Mouse (Mus musculus): ENCODE data around the gene Ttpal. TPM values are rescaled to one million over a fixed set of nuclear protein-coding genes. Genes with fewer than 3 reads are reported as not detected.

Ttpal gene
- polyA plus RNA-seq, 1 experiment from 2014 or later = 37.3 TPM

DNA sequence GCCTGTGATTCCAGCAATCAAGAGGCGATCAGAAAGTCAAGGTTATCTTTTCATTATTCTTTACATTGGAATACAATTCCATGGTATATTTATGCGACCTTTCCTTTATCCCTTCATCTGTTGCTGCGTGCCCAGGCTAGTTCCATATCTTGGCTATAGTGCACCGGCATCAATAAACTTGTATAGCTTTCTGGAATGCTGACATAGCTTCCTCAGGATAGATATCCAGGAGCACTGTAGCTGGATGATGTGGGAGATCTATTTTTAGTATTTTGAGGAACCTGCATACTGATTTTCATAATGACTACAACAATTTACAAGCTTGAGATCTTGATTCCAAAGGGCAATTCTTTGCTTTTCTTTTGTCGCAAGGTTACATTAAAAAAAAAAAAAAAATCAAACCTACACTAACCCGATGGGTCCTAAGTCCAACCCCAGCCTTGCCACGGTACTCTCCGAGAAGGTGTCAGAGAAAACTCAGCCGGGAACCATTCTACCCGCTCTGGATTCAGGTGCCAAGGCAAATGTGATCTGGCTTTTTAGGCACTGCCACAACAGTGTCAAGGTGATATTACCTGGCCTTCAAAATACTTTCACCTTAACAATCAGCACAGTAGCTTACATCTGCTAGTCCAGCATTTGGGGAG lies 8.4 kb upstream of the Ttpal start:
- H3K27me3 ChIP-seq (ENCODE audit: insufficient read depth, low read length) = no peaks in the 10 kb centered on the region
- H3K4me1 ChIP-seq (ENCODE audit: insufficient read depth) = peaks cover 7% of the 10 kb centered on the region; the same call in 1 of the 2 replicates
- DNase-seq (no peak), ATAC-seq (ENCODE audit: insufficient read depth) (no peak)
- H3K36me3 ChIP-seq (ENCODE audit: insufficient read depth) = no peaks in the 10 kb centered on the region
- TF ChIP-seq CTCF (IDR thresholded peaks at IDR 0.05; ENCODE audit: low read depth) = no peak
- H3K4me3 ChIP-seq (ENCODE audit: low read depth, low read length) = no peak overlapping the region
- H3K9ac ChIP-seq = no peak overlapping the region
- H3K27ac ChIP-seq (ENCODE audit: low read depth) = no peak overlapping the region
- H3K4me2 ChIP-seq = no peak overlapping the region
- H3K9me3 ChIP-seq (ENCODE audit: low read depth, low read length) = no peaks in the 10 kb centered on the region
- WGBS = 87% methylated on average over 10 of the region's 10 CpGs

DNA sequence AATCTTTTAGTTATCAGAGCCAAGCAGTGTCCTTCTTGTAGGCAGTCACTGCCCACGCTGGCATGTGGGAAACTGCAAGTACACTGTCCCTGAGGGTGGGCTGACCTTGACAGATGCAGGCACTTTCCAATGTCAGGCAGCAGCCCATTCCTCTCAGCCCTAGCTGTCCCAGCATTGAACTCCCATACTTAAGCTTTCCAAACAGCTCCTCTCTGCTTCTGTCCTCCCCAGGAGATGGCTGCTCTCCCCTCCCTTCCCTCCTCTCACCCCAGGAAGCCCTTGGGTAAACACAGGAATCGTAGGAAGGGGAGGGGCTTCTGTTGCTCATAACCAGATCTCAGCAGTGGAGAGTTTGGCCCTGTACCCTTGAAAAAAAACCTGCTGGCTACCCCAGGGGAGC lies 7.0 kb upstream of the Ttpal start:
- no peak for TF ChIP-seq CTCF (IDR thresholded peaks at IDR 0.05; ENCODE audit: low read depth)
- Histone ChIP-seq H3K27me3 (ENCODE audit: insufficient read depth, low read length) (no peaks in the 10 kb centered on the region), H3K9ac (no peak overlapping the region), H3K27ac (ENCODE audit: low read depth) (0 out of 2 replicates have a peak overlapping the region, but pooled peaks have one; percentile 25), H3K4me1 (ENCODE audit: insufficient read depth) (peaks cover 7% of the 10 kb centered on the region; the same call in 1 of the 2 replicates), H3K4me3 (ENCODE audit: low read depth, low read length) (no peak overlapping the region), H3K9me3 (ENCODE audit: low read depth, low read length) (no peaks in the 10 kb centered on the region), H3K36me3 (ENCODE audit: insufficient read depth) (no peaks in the 10 kb centered on the region), H3K4me2 (no peak overlapping the region)
- DNase-seq (peak; percentile 68), ATAC-seq (ENCODE audit: insufficient read depth) (peak; percentile 50; the same call in 1 of the 2 replicates)
- 4% methylated on average over 2 of the region's 2 CpGs for WGBS

DNA sequence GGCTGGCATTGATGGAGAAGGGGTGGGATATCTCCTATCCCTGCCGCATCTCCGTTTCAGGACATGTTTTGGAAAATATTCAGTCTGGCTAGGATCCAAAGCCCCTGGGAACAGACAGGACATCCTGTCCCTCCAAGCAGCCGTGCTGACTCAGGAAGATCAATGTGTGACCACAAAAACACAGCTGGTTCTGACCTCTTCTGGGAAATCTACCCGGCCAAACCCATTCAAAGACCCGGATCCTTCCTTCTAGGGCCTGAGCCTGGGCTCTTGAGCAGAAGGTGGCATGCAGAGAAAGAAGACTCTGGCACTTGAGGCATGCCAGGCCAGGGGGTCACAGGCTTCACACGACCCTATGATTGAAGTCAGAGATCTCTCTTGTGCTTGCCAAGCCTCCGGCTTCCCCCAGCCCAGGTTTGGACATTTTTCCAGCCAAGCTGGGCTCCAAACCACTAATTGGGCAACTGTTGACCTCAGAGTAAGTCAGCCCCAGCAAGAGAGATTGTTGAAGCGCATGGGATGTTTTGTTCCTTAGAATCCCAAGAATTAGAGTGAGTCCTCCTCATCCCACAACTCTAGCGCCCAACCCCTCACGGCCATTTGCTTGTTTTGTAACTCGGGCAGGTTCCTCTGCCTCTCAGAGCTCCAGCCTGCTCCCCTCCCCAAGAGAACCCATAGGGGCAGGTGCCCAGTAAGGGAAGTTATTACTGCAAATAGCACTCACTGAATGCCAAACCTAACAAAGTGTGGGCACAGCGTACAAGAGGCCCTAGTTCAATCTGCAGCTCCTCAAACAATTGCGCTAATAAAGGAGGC lies 5.8 kb upstream of the Ttpal start:
- ATAC-seq (ENCODE audit: insufficient read depth) = peak; percentile 40; the same call in 1 of the 2 replicates
- Histone ChIP-seq H3K27ac (ENCODE audit: low read depth) (peak overlapping the region; percentile 74), H3K9me3 (ENCODE audit: low read depth, low read length) (no peaks in the 10 kb centered on the region), H3K4me3 (ENCODE audit: low read depth, low read length) (no peak overlapping the region), H3K36me3 (ENCODE audit: insufficient read depth) (no peaks in the 10 kb centered on the region), H3K4me1 (ENCODE audit: insufficient read depth) (peaks cover 7% of the 10 kb centered on the region; the same call in 1 of the 2 replicates), H3K4me2 (no peak overlapping the region), H3K9ac (no peak overlapping the region), H3K27me3 (ENCODE audit: insufficient read depth, low read length) (no peaks in the 10 kb centered on the region)
- TF ChIP-seq CTCF (IDR thresholded peaks at IDR 0.05; ENCODE audit: low read depth) = no peak
- 51% methylated on average over 13 of the region's 13 CpGs for WGBS
- peak; percentile 85 for DNase-seq

DNA sequence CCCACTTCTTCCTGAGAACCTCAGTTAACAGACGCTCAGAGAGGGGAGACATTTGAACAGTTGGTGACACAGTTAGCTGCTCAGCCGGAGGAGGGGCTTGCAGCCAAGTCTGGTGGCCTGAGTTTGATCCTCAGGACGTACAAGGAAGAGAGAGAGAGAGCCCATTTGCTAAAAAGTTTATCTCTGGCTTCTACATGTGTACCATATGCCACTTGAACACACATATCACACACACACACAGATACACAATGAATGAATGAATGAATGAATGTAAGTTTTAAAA lies 5.3 kb upstream of the Ttpal start:
- Histone ChIP-seq H3K9me3 (ENCODE audit: low read depth, low read length) (no peaks in the 10 kb centered on the region), H3K36me3 (ENCODE audit: insufficient read depth) (no peaks in the 10 kb centered on the region), H3K27me3 (ENCODE audit: insufficient read depth, low read length) (no peaks in the 10 kb centered on the region), H3K4me3 (ENCODE audit: low read depth, low read length) (no peak overlapping the region), H3K9ac (no peak overlapping the region), H3K4me2 (no peak overlapping the region), H3K27ac (ENCODE audit: low read depth) (peak overlapping the region; percentile 74), H3K4me1 (ENCODE audit: insufficient read depth) (peaks cover 10% of the 10 kb centered on the region; the same call in 1 of the 2 replicates)
- no peak for ATAC-seq (ENCODE audit: insufficient read depth)
- TF ChIP-seq CTCF (IDR thresholded peaks at IDR 0.05; ENCODE audit: low read depth) = no peak
- DNase-seq = no peak
- WGBS = 57% methylated on average over 3 of the region's 3 CpGs

DNA sequence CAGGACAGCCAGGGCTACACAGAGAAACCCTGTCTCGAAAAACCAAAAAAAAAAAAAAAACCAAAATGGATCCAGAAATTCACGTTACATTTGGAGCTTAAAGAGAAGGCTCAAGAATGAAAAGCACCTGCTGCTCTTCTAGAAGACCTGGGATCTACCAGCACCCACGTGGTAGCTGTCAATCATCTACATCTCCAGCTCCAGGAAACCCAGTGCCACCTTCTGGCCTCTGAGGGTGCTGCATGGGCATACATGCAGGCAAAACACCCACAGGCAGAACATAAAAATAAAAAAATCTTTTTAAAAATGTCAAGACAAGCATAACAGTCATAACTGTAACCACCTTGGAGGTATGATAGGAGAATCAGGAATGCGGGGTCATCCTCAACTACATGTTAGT lies 4.5 kb upstream of the Ttpal start:
- no peaks in the 10 kb centered on the region for H3K36me3 ChIP-seq (ENCODE audit: insufficient read depth)
- 52% methylated on average over 4 of the region's 4 CpGs for WGBS
- no peak overlapping the region for H3K9ac ChIP-seq
- ATAC-seq (ENCODE audit: insufficient read depth) = no peak
- peak; percentile 48 for DNase-seq
- H3K4me1 ChIP-seq (ENCODE audit: insufficient read depth) = peaks cover 11% of the 10 kb centered on the region; the same call in 1 of the 2 replicates
- no peak overlapping the region for H3K4me2 ChIP-seq
- no peaks in the 10 kb centered on the region for H3K27me3 ChIP-seq (ENCODE audit: insufficient read depth, low read length)
- peak; percentile 52 for TF ChIP-seq CTCF (IDR thresholded peaks at IDR 0.05; ENCODE audit: low read depth)
- H3K4me3 ChIP-seq (ENCODE audit: low read depth, low read length) = no peak overlapping the region
- H3K9me3 ChIP-seq (ENCODE audit: low read depth, low read length) = no peaks in the 10 kb centered on the region
- no peak overlapping the region for H3K27ac ChIP-seq (ENCODE audit: low read depth)

DNA sequence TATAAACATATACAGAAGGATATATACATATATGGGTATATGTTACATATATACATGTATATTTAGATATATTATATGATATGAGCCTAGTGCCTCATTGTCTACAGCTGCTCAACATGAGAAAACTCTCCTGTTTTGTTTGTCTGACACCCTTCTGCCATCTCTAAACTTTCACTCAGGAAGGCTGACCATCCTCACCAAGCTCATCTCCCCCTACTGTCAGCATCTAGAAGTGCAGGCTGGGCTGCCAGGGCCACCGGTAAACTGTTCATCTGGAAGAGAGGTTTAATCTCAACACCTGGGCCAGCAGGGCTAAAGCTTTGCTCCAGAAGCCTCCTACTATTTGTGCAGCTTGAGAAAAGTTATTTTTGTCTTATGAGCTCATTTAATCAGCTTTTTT lies 2.9 kb upstream of the Ttpal start:
- ATAC-seq (ENCODE audit: insufficient read depth) (no peak), DNase-seq (peak; percentile 79)
- Histone ChIP-seq H3K4me1 (ENCODE audit: insufficient read depth) (peaks cover 11% of the 10 kb centered on the region; the same call in 1 of the 2 replicates), H3K9ac (no peak overlapping the region), H3K9me3 (ENCODE audit: low read depth, low read length) (no peaks in the 10 kb centered on the region), H3K27ac (ENCODE audit: low read depth) (no peak overlapping the region), H3K4me3 (ENCODE audit: low read depth, low read length) (no peak overlapping the region), H3K4me2 (no peak overlapping the region), H3K27me3 (ENCODE audit: insufficient read depth, low read length) (no peaks in the 10 kb centered on the region), H3K36me3 (ENCODE audit: insufficient read depth) (no peaks in the 10 kb centered on the region)
- WGBS = 7% methylated on average over 1 of the region's 1 CpGs
- TF ChIP-seq CTCF (IDR thresholded peaks at IDR 0.05; ENCODE audit: low read depth) = peak; percentile 86

DNA sequence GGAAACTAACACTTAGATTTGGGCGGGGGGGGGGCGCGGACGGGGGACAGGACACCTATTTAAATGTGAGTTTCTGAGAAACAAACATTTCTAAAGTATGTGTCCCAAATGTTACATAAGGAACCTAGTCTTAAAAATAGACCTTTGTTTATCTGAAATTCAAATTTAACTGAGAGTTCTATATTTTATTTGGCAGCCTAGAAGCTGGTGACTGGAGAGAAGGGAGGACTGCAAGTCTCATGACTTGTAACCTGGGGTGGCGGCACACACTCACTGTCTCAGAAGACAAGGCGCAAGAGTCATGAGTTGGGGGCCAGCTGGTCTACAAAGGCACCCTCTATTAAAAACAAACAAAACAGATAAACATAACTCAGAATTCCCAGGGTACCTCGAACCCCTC lies 1.0 kb upstream of the Ttpal start:
- Histone ChIP-seq H3K4me3 (ENCODE audit: low read depth, low read length) (no peak overlapping the region), H3K9ac (no peak overlapping the region), H3K27ac (ENCODE audit: low read depth) (no peak overlapping the region), H3K27me3 (ENCODE audit: insufficient read depth, low read length) (no peaks in the 10 kb centered on the region), H3K4me2 (no peak overlapping the region), H3K9me3 (ENCODE audit: low read depth, low read length) (no peaks in the 10 kb centered on the region), H3K36me3 (ENCODE audit: insufficient read depth) (no peaks in the 10 kb centered on the region), H3K4me1 (ENCODE audit: insufficient read depth) (peaks cover 11% of the 10 kb centered on the region; the same call in 1 of the 2 replicates)
- ATAC-seq (ENCODE audit: insufficient read depth) = no peak
- no peak for TF ChIP-seq CTCF (IDR thresholded peaks at IDR 0.05; ENCODE audit: low read depth)
- WGBS = 80% methylated on average over 7 of the region's 7 CpGs
- DNase-seq = no peak

All from lung, embryonic 14.5 days (tissue).